Mouse (Mus musculus) urinary bladder, postnatal 14 days (tissue): Measurements from ENCODE around the gene Slc25a19.

Experiments
- DNase-seq: peaks from one replicate; pipeline ENCODE4 v3.0.0; 2021; ENCODE audit warnings: low spot score

The Slc25a19 gene

DNA sequence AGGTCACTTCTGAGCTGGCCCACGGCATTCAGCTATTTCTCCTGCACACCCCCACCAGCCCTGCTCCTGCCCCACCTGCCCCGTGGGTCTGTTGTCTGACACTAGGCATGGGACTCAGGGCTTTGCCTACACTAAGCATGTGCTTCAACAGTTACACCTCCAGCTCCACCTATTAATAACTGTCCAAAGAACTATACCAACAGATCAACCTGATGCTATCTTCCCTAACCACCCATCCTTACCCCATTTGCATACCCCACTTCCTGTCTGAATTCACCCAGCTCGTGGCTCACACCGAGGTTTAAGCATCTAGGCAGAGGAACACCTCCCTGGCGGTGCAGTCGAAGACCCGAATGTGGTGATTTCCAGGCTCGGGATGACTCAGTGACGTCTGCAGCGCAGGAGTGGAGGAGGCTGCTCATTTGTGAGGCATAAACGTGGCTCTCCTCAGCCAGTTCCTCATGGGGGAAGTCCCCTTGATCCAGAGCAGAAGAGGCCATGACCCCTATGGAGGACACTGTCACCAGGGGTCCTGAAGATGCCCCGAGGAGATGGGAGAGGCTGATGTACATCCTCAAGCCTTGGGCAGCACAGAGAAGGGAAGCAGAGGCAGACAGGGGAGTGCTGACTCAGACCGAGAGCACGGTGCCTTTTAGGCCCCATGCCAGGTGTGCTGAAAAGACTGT, 13.0 kb upstream of the Slc25a19 start:
- no peak for DNase-seq

DNA sequence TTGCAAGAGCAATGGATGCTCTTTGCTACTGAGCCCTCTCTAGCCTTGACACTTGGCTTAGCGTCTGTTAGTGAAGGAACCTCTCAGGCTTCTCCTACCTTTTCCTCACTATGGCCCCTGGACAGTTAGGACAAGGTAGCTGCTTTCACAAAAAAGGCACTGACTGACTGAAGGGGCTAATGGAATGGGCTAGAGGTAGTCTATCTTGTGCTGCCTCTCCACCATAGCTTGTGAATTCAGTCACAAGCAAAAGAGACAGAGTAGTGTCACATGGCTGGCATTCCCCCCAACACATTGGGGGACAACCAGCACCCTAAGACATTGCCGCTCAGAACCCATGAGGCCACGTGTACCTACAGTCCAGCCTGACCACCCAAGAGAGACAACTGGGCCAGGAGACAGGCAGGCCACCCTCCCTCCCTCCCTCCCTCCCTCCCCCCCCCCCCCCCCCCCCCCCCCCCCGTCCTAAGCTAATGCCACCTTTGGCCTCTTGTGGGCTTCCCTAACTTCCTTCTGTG, 12.3 kb upstream of the Slc25a19 start:
- DNase-seq, result no peak

DNA sequence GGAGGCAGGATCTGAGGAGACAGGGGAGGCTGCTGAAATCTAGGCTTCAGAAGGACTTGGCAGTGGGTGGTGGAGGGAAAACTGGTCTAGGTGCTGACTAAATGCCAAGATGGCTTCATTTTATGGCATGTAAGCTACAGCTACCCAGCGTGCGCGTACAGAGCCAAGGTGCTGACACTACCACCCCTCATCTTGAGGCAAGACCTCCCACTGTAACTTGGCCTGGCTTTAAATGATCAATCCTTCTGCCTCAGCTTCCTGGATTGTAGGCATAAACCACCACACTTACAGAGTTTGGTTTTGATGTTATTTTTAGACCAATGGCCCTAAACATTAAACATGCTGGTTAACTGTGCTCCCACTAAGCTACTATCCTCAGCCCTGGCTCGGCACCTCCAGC, 11.4 kb upstream of the Slc25a19 start:
- no peak for DNase-seq

DNA sequence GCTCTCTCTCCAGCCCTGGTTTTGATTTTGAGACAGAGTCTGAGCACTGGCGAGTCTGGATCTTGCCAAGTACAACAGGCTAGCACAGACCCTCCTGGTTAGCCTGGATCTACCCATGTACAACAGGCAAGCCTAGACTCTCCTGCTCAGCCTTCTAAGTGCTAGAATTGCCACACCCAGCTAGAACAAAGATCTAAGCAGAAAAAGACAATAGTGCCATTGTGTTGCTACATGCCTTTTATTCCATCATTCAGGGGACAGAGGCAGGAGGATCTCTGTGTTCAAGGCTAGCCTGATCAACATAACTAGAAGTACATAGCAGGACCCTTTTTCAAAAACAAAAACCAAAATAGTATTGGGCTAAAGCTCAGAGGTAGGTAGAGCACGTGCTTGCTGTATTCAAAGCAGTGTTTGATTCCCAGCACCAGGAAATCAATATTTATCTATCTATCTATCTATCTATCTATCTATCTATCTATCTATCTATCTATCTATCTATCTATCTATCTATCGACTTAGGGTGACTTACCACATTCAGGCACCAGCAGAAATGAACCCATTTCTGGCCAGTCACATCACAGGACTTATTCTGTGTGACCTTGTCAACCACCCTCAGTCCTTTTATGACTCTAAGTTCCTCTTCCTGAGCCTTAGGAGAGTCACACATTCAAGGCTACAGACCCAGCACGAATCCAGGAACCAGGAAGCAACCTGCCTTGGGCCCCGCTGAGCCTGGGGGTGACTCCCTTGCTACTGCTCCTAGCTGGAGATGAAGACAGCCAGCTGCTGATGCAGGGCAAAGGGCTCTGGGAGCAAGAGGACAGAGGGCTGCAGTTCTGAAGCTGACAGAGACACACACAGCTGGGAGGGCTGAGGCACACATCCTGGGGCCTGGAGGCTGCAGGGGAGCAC, 10.7 kb upstream of the Slc25a19 start:
- DNase-seq, result no peak

DNA sequence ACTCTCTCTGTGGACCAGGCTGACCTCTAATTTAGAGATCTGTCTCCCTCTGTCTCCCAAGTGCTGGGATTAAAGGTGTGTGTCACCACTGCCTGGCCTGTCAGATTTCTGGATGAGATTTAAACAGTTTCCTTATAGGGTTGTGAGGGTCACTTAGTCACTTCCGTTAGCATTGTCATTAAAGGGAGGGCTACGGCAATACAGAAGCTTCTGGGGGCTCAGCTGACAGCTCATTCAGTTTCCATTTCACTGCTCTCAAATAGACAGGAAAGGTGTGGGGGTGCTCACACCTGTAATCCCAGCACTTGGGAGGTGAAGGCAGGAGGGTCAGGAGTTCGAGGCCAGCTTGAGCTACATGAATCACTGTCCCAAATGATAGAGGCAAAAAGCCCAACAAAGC, 8.9 kb upstream of the Slc25a19 start:
- DNase-seq, result no peak

DNA sequence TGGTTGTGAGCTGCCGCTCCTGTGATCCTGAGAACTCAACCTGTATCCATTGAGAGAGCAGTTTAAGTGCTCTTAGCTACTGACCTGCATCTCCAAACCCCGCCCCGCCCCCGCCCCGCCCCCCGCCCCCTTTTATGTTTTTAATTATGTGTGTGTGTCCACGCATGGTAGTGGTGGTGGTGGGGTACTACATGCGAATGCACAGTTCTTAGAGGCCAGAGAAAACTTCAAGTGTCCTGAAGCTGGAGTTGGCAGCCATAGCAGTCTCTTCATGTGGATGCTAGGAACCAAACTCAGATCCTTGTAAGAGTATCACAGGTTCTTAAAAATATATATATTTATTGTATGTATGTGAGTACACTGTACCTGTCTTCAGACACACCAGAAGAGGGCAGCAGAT, 7.4 kb upstream of the Slc25a19 start:
- no peak for DNase-seq

DNA sequence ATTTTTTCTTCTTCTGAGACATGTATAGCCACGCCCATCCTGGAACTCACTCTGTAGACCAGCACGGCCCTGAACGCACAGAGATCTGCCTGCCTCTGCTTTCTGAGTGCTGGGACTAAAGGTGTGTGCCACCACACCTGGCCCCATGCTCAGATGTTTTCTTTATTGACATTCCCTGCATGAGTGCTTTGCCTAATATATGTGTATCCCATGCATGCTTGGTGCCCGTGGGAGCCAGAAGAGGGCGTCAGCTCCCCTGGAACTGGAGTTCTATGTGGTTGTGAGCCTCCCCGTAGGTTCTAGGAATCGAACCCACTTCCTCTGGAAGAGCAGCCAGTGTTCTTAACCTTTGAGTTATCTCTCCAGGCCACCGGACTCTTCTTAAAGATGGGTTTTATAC, 6.9 kb upstream of the Slc25a19 start:
- DNase-seq, result no peak

DNA sequence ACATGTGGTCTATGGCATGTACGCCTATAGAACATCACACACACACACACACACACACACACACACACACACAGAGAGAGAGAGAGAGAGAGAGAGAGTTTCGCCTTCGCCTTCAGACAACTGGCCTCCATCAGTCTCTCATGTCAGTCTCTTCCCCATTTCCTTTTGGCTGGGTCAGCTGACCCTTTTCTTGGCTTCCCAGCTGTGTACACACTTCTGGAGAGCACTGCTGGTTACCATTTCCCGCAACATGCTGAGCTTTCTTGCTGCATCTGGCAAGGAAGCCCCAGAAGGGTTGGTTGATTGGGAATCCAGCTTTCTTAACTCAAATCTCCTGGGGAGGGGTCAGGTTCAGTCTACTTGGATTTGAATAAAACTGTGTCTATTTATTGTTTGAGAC, 6.0 kb upstream of the Slc25a19 start:
- no peak for DNase-seq

DNA sequence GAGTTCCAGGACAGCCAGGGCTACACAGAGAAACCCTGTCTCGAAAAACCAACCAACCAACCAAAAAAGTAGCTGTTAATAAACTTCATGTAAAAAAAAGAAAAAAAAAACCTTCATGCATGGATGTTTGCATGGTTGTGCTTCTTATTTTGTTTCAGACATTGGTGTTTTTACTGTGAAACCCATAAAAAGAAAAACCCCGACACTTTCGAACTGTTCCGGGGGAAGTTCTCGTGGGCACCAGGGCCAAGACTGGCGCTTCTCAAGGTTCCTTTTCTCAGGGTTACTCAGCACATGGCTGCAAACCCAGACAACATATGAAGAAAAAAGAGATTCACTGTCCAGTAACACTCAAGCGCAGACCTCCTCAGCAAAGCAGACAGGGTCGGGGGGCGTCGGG, 4.8 kb upstream of the Slc25a19 start:
- no peak for DNase-seq

DNA sequence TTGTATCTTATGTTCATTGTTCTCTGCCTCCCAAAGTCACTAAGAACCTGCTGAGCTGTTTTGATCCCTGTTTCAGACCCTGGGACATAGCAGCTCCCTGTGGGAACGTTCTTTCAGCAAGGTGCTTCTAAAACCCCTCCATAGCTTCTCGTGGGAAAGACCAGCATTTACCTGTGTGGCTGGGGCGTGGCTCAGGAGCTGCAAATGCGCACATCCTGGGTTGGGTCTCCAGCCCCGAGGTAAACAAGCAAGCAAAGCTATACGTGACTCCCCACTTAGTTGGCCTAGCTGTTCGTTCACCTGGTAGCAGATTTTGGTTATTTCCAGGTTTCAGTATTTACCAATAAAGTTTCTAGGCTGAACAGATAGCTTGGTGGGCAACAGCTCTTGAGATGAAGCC, 4.2 kb upstream of the Slc25a19 start:
- no peak for DNase-seq

DNA sequence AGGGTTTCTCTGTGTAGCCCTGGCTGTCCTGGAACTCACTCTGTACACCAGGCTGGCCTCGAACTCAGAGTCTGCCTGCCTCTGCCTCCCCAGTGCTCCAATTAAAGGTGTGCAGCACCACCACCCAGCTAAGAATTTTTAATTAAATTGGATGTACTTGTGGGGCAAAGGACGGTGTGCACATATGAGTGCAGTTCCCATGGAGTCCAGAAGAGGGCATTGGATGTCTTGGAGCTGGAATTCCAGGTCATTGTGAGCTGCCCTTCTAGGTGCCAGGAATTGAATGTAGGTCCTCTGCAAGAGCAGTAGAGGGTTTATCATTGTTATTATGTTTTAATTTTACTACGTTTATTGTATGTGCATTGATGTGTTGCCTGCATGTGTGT, 3.4 kb upstream of the Slc25a19 start:
- peak; percentile 55 for DNase-seq

DNA sequence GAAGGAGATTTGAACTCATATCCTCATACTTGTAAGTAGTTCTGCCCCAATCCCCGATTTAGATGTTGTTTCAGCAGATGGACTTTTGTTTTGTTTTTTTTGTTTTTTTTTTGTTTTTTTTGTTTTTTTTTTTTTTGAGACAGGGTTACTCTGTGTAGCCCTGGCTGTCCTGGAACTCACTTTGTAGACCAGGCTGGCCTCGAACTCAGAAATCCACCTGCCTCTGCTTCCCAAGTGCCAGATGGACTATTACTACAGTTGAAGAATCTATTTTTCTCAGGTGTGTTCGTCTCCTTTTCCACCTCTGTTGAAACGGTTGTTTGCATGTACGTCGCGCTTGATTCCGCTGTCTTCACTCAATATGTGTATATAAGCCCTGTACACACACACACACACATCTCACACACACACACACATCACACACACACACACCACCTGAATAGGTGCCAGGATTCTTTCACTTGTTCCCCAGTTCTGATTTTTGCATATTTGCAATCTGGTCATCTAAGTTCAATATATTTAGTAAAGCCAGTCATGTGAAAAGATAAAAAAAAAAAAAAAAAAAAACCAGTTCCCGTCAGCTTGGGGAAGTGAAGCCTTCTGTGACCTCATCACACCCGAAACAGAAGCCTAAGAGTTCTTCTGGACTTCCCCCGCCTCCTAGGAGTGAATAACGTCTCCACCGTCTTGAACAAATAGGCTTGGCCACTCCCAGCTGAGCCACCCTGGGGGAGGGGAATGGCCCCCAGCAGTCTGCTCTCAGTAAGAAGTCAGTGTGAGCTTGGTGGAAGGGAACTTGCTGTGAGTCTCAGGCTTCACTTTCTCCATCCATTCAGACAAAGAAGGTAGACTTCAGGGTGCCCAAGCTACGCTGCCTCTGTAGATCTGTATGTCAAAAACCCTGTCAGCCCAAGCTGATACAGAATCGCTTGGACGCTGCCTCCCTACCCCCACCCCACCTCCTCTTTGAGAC, 2.7 kb upstream of the Slc25a19 start:
- DNase-seq, result peak; percentile 52

DNA sequence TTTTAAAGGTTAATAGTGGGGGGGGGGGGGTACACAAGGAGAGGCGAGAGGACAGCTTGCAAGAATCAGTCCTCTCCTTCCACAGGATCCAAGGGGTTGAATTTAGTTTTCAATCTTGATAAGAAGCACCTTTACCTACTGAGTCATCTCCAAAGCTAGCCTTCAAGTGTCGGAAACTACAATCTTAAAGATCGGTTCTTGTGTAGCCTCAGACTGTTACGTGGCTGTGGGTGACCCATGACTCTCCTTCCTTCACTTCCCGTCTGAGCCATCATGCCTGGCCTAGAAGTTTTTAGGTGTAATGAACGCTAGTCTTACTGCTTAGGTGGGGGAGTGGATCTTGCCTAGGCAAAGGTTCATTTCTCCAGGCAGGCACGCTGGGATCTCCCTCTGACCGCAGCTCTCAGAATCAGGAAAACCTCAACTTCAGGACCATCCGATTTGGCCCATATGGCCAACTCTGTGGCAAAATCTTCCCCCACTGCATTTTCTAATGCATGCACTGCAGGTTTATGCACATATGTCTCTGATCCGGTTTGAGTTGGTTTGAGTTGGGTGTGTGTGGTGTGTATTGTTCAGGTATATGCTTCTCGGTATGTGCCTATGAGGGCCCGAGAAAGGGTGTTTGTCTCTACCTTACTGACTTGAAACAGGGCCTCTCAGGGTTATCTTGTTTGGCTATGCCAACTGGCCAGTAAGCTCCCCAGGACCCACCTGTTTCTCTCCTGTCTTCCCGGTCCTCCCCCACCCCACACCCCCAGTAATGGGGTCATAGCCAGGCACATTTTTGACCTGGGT, 1.8 kb upstream of the Slc25a19 start:
- no peak for DNase-seq

DNA sequence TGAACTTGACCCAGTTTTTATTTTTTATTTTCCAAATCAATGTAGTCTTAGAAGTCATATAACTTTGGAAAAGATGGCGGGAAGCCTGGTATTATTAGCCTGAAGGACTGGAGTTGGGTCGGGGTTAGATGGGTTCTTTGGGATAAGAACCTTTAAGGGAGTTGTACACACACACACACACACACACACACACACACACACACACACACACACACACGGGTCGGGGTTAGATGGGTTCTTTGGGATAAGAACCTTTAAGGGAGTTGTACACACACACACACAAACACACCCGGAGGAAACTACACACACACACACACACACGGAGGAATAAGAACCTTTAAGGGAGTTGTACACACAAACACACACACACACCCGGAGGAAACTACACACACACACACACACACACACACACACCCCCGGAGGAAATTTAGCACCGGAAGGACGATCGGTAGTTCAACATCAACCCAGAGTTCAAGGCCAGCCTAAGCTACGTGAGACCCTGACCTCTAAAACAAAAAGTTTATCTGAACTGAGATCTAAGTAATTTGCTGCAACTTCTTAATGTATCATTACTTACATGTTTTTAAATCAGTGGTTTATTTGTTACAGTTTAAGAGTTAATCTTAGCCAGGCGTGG, 488 bp upstream of the Slc25a19 start:
- DNase-seq, result no peak

DNA sequence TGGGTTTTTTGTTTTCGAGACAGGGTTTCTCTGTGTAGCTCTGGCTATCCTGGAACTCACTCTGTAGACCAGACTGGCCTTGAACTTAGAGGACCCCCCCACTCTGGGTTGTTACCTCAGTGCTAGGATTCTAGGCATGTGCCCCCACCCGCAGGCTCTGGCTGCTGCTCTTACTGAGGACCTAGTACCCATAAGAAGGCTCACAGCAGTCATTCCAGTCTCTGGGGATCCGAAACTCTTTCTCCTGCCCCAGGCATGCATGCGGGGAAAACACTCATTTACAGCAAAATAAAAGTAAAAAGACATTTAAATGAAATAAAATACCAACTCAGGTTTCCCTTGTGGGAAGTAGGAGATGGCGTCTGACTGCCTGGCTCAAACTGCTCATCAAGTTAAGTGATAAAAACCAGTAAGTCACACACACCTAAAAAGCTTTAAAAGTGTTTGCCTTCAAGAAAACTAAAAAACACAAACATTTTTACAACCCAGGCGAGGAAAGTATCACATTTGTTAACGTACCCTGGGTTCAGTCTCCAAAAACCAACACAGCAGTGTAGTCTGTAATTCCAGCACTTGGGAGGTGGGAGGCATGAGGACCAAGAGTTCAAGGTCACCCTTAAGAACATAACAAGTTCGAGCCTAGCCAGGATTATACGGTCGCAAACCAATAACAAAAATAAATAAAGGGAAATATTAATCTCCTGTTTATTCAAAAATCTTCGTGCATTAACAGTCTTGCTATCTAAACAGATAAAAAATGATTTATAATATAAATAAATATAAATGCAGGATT, 1.1 kb downstream of the Slc25a19 start:
- no peak for DNase-seq

DNA sequence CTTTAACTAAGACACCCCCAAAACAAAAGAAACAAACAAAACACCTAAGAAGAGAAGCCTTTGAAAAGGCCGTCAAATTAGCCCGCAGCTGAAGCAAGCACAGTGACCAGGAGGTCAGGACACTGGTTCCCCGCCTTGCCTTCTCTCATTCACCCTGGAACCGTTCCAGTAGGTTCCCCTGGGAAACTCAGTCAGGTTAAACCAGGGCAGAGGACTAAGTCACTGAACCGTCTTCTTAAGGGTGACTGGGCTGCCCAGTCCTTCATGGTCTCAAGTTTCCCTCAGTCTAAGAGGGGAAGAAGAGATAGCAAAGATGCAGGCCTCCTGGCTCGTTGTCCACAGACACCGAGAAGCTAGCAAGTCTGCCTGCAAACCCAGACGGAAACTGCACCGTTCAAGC, 2.2 kb downstream of the Slc25a19 start:
- DNase-seq, result no peak

DNA sequence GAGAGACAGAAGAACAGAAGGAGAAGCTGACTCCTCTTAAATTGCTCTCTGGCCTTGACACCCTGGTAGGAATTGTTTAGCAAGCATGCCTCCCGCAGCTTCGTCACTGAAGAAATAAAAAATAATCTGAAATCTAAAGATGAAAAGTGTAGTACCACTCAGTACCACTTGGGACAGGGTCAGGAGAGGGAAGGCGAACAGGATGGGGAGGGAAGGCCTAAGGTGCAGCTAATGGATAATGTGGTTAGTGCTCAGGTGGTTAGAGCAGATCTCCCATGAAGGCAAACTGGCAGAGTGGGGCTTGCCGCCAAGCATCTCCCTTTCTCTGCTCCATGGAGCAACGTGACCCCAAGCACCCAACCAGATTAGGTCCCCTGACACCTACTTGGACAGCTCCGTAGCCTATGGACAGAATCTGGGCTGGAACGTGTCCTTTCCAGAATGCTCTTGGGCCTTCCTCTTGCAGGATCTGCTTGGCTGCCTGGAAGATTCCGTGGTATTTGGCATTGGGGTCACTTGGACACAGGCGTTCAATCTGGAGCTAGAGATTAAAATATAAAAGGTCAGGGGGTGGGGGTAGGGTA, 4.5 kb downstream of the Slc25a19 start:
- no peak for DNase-seq

DNA sequence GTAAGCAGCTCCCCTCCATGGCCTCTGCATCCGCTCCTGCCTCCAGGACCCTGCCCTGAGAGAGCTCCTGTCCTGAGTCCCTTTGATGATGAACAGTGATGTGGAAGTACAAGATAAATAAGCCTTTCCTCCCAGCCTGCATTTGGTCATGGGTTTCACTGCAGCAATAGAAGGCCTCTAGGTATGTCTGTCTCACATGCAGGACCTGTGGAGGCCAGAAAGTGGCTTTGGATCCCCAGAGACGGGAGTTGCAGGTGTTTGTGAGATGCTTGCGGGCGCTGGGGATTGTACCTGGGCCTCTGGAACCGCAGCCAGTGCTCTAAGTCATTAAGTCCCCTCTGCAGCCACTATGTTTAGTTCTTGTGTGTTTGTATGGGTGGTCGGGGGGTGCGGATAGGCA, 8.1 kb downstream of the Slc25a19 start:
- DNase-seq, result no peak

DNA sequence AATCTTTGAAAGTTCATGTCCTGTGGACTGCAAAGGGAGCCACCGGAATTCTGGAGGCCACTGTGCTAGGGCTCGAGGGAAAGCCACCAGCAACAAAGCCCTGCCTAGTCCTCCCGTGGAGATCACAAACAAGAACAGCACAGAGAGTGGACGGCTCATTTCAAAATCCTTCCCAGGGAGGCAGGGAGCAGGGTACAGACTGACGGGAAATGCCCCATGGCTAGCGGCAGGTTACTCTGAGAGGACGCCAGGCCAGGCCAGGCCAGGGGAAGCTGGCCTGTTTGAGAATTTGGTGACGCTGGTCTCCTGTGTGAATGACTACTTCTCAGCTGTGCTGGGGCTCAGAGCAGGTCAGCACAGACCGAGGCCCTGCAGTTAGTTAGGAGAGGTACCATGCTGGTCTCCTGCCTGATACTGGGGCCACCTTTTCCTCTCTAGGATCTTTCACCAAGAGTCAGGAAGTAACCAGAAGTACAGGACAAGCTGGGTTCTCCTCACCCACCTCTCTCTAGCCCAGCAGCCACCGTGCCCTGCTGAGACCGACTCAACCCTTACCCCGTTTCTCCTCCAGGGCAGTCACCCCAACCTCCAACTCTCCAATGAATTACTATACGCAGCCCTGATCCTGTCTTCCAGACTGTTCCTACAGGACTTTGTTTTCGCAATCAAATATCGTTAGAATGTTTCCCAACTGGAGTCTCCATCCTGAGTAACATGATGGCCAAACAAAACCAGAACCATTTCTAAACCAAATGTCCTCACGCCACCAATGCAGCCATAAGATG, 9.2 kb downstream of the Slc25a19 start:
- DNase-seq, result no peak
